Mouse (Mus musculus) ES-CJ7 (cell line): ENCODE measurements around the gene Slc22a20.

Source experiments
- DNase-seq: peaks from one replicate; pipeline ENCODE4 v3.0.0; 2011; ENCODE audit warnings: low read depth, low spot score

Gene Slc22a20

GRCm38 (mm10) chr19:5952071-5952691 lies 33.8 kb downstream of the Slc22a20 start:
- DNase-seq = no peak

- no peak for DNase-seq
These were observed 34.3 kb downstream of the Slc22a20 start for GRCm38 (mm10) chr19:5951631-5952030.

- no peak for DNase-seq
These were observed 35.7 kb downstream of the Slc22a20 start for GRCm38 (mm10) chr19:5950218-5950617.

- no peak for DNase-seq
These were observed 40.1 kb downstream of the Slc22a20 start for GRCm38 (mm10) chr19:5945891-5946290.

GRCm38 (mm10) chr19:5945027-5945426 lies 40.9 kb downstream of the Slc22a20 start:
- no peak for DNase-seq

- DNase-seq = no peak
These were observed 41.8 kb downstream of the Slc22a20 start for GRCm38 (mm10) chr19:5944145-5944544.

GRCm38 (mm10) chr19:5943404-5943803 lies 42.5 kb downstream of the Slc22a20 start:
- no peak for DNase-seq

- no peak for DNase-seq
These were observed 43.4 kb downstream of the Slc22a20 start for GRCm38 (mm10) chr19:5942581-5942980.

GRCm38 (mm10) chr19:5940656-5941055 lies 45.3 kb downstream of the Slc22a20 start:
- no peak for DNase-seq

- DNase-seq = no peak
These were observed 45.8 kb downstream of the Slc22a20 start for GRCm38 (mm10) chr19:5940173-5940572.

- no peak for DNase-seq
These were observed 46.2 kb downstream of the Slc22a20 start for GRCm38 (mm10) chr19:5939715-5940114.

- DNase-seq = no peak
These were observed 47.4 kb downstream of the Slc22a20 start for GRCm38 (mm10) chr19:5938516-5938915.

- DNase-seq = no peak
These were observed 48.0 kb downstream of the Slc22a20 start for GRCm38 (mm10) chr19:5937836-5938406.

GRCm38 (mm10) chr19:5937095-5937835 lies 48.7 kb downstream of the Slc22a20 start:
- DNase-seq = no peak

- no peak for DNase-seq
These were observed 50.3 kb downstream of the Slc22a20 start for GRCm38 (mm10) chr19:5935691-5936090.

GRCm38 (mm10) chr19:5935266-5935665 lies 50.7 kb downstream of the Slc22a20 start:
- no peak for DNase-seq

GRCm38 (mm10) chr19:5929634-5930596 lies 56.0 kb downstream of the Slc22a20 start:
- DNase-seq = no peak

- DNase-seq = no peak
These were observed 57.4 kb downstream of the Slc22a20 start for GRCm38 (mm10) chr19:5928546-5928945.

- no peak for DNase-seq
These were observed 57.8 kb downstream of the Slc22a20 start for GRCm38 (mm10) chr19:5928104-5928503.

GRCm38 (mm10) chr19:5927532-5927931 lies 58.4 kb downstream of the Slc22a20 start:
- DNase-seq = no peak

GRCm38 (mm10) chr19:5927026-5927425 lies 58.9 kb downstream of the Slc22a20 start:
- DNase-seq = no peak
